In the genomic region with DNA sequence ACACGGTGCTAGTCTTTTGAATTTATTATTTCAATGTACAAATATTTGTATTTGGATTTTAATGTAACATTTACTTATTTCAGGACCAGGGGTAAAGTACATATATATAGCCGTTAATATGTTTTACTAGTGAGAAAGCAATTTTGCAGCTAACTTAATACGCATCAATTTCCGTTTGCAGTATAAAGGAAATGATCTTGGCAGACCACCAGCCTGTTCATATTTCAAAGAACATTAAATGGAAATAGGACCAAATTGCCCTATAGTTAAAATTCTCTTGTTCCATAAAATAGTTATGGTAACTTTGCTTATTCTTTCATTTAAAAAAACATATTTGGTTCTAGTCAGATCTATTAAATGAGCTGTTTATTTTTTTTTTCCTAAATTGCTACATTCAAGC, we compare ENCODE assay signal across 22 mouse cellular contexts. TPM values are rescaled to one million over a fixed set of nuclear protein-coding genes. Genes with fewer than 3 reads are reported as not detected.
DNase-seq lines count a peak whose midpoint lies in the region; ATAC-seq and TF ChIP-seq lines count a peak whose summit lies in the region.
"Had no signal": no experiment of that assay in that cellular context is flagged by ENCODE, and none has a peak within 500 bp of the region (broad histone marks: within the 10 kb centered on the region; RNA-seq: fewer than 3 reads in every experiment).

No protein-coding gene starts in this region.

- H3K4me2 ChIP-seq in kidney, postnatal 0 days (ENCODE audit: low read length), result no peak overlapping the region
- no peak overlapping the region for H3K4me2 ChIP-seq in limb, embryonic 14.5 days (replicated peaks; ENCODE audit: low read depth, low read length, severe bottlenecking)
- H3K4me2 ChIP-seq in lung, embryonic 14.5 days, result no peak overlapping the region

- no peaks in the 10 kb centered on the region for H3K9me3 ChIP-seq in kidney, postnatal 0 days (replicated peaks; ENCODE audit: low read length)
- no peaks in the 10 kb centered on the region for H3K9me3 ChIP-seq in limb, embryonic 14.5 days (ENCODE audit: control insufficient read depth, low read length)
- no peaks in the 10 kb centered on the region for H3K9me3 ChIP-seq in limb, embryonic 10.5 days (replicated peaks)
- H3K9me3 ChIP-seq in lung, embryonic 14.5 days (ENCODE audit: low read depth, low read length), result no peaks in the 10 kb centered on the region
- H3K9me3 ChIP-seq: G1E had no signal

- 54% methylated on average over 4 of the region's 4 CpGs for WGBS in kidney, postnatal 0 days
- WGBS in kidney, adult 2 months, result 56% methylated on average over 4 of the region's 4 CpGs
- WGBS in limb, embryonic 14.5 days, result 35% methylated on average over 4 of the region's 4 CpGs
- WGBS in limb, embryonic 10.5 days, result 91% methylated on average over 4 of the region's 4 CpGs
- WGBS in lung, embryonic 14.5 days, result 45% methylated on average over 4 of the region's 4 CpGs

- H3K27ac ChIP-seq in kidney, postnatal 0 days, result no peak overlapping the region
- H3K27ac ChIP-seq in kidney, adult 2 months (ENCODE audit: insufficient read depth, low read depth, low read length), result no peak overlapping the region
- H3K27ac ChIP-seq in limb, embryonic 14.5 days (replicated peaks; ENCODE audit: low read depth, low read length), result no peak overlapping the region
- no peak overlapping the region for H3K27ac ChIP-seq in limb, embryonic 10.5 days
- H3K27ac ChIP-seq in lung, embryonic 14.5 days (ENCODE audit: low read depth), result no peak overlapping the region

- no peaks in the 10 kb centered on the region for H3K4me1 ChIP-seq in kidney, postnatal 0 days (replicated peaks; ENCODE audit: insufficient read depth, low read length)
- no peaks in the 10 kb centered on the region for H3K4me1 ChIP-seq in kidney, adult 2 months (ENCODE audit: control insufficient read depth, insufficient read depth, low read length)
- no peaks in the 10 kb centered on the region; the same call in 1 of the 2 replicates for H3K4me1 ChIP-seq in limb, embryonic 14.5 days (ENCODE audit: control insufficient read depth, insufficient read depth, low read length)
- H3K4me1 ChIP-seq in limb, embryonic 10.5 days, result peaks cover 4% of the 10 kb centered on the region
- 0 out of 2 replicates have a peak, but pooled peaks cover 3% of the 10 kb centered on the region for H3K4me1 ChIP-seq in lung, embryonic 14.5 days (ENCODE audit: insufficient read depth)

- no peaks in the 10 kb centered on the region for H3K27me3 ChIP-seq in kidney, postnatal 0 days (ENCODE audit: insufficient read depth, low read length)
- H3K27me3 ChIP-seq in kidney, adult 2 months (replicated peaks; ENCODE audit: control insufficient read depth, insufficient read depth, low read length), result no peaks in the 10 kb centered on the region
- no peaks in the 10 kb centered on the region for H3K27me3 ChIP-seq in limb, embryonic 14.5 days (ENCODE audit: control insufficient read depth, insufficient read depth, low read length)
- no peaks in the 10 kb centered on the region for H3K27me3 ChIP-seq in limb, embryonic 10.5 days (ENCODE audit: low read depth, poor library complexity, severe bottlenecking)
- no peaks in the 10 kb centered on the region for H3K27me3 ChIP-seq in lung, embryonic 14.5 days (ENCODE audit: insufficient read depth, low read length)
- H3K27me3 ChIP-seq: CH12.LX, Patski had no signal

- no peak for TF ChIP-seq POLR2A in kidney, adult 2 months (IDR thresholded peaks at IDR 0.05; ENCODE audit: low read depth, low read length)
- no peak for TF ChIP-seq POLR2A in limb, embryonic 14.5 days (IDR thresholded peaks at IDR 0.05; ENCODE audit: borderline replicate concordance, extremely low read depth, insufficient read depth, insufficient read length)

- TF ChIP-seq CTCF in kidney, postnatal 0 days (IDR thresholded peaks at IDR 0.05; ENCODE audit: low read depth), result no peak
- TF ChIP-seq CTCF in kidney, adult 2 months (conservative IDR thresholded peaks at IDR 0.05; ENCODE audit: insufficient read depth, insufficient read length, low read depth, low read length), result no peak
- TF ChIP-seq CTCF in lung, embryonic 14.5 days (IDR thresholded peaks at IDR 0.05; ENCODE audit: low read depth), result no peak

- H3K36me3 ChIP-seq in kidney, postnatal 0 days (ENCODE audit: insufficient read depth, low read length), result no peaks in the 10 kb centered on the region
- H3K36me3 ChIP-seq in kidney, adult 2 months (ENCODE audit: control insufficient read depth, insufficient read depth, low read length), result no peaks in the 10 kb centered on the region
- no peaks in the 10 kb centered on the region for H3K36me3 ChIP-seq in limb, embryonic 14.5 days (ENCODE audit: control insufficient read depth, insufficient read depth, low read length)
- no peaks in the 10 kb centered on the region for H3K36me3 ChIP-seq in limb, embryonic 10.5 days
- H3K36me3 ChIP-seq in lung, embryonic 14.5 days (ENCODE audit: insufficient read depth), result no peaks in the 10 kb centered on the region
- H3K36me3 ChIP-seq: G1E had no signal

- peak; percentile 29 for DNase-seq in kidney, postnatal 0 days (ENCODE audit: low spot score)
- DNase-seq in kidney, adult 2 months, result no peak
- DNase-seq in limb, embryonic 14.5 days (ENCODE audit: low spot score), result peak; percentile 66
- no peak for DNase-seq in limb, embryonic 10.5 days (ENCODE audit: low spot score)
- peak; percentile 60 for DNase-seq in lung, embryonic 14.5 days
- no peak for DNase-seq in lung, adult 18-20 months
- DNase-seq: adrenal gland, adult 2 months; adrenal gland, adult 8-10 months; adrenal gland, postnatal 10 days; adrenal gland, postnatal 14 days; adrenal gland, postnatal 25 days; adrenal gland, postnatal 36 days; B cell, adult 2 months; cerebellum, adult 11 months; cerebellum, adult 11-12 months; cerebellum, adult 18-20 months had no signal

- no peak for ATAC-seq in kidney, postnatal 0 days (replicated peaks; ENCODE audit: low FRiP score, low read depth)
- no peak for ATAC-seq in limb, embryonic 14.5 days (ENCODE audit: low FRiP score, low read depth)
- no peak for ATAC-seq in lung, embryonic 14.5 days (ENCODE audit: insufficient read depth)
- ATAC-seq: activated CD4-positive, CD25-positive, alpha-beta regulatory T cell, adult 4 months; CD4-positive, CD25-positive, alpha-beta regulatory T cell, adult 4 months; Patski had no signal

- no peak overlapping the region for H3K4me3 ChIP-seq in kidney, postnatal 0 days (replicated peaks; ENCODE audit: low read depth, low read length)
- H3K4me3 ChIP-seq in kidney, adult 2 months (ENCODE audit: insufficient read depth, low read depth, low read length), result no peak overlapping the region
- no peak overlapping the region for H3K4me3 ChIP-seq in limb, embryonic 14.5 days (replicated peaks; ENCODE audit: low read length)
- H3K4me3 ChIP-seq in limb, embryonic 10.5 days, result no peak overlapping the region
- no peak overlapping the region for H3K4me3 ChIP-seq in lung, embryonic 14.5 days (ENCODE audit: low read depth, low read length)

- H3K9ac ChIP-seq in kidney, postnatal 0 days (ENCODE audit: low read depth, low read length), result no peak overlapping the region
- no peak overlapping the region for H3K9ac ChIP-seq in limb, embryonic 14.5 days (ENCODE audit: low read depth, low read length, severe bottlenecking)
- no peak overlapping the region for H3K9ac ChIP-seq in lung, embryonic 14.5 days

RNA-seq across cellular contexts. Expression of gene Scrg1, which starts 14.6 kb away (rescaled TPM):
- not detected in 2 replicates for polyA plus RNA-seq in kidney, postnatal 0 days (2015; fragmentation: Nextera tagmentation; extraction: Ambion mirVana)
- 0.68 and 1.2 TPM in 2 replicates for polyA plus RNA-seq in kidney, adult 2 months (2012; rRNA removed)
- 38.9 and 39.5 TPM in 2 replicates for polyA plus RNA-seq in limb, embryonic 14.5 days (2012; rRNA removed)
- 23.7 and 24.1 TPM in 2 replicates for polyA plus RNA-seq in limb, embryonic 14.5 days (2014; fragmentation: Nextera tagmentation; extraction: Ambion mirVana)
- not detected in 2 replicates for polyA plus RNA-seq in limb, embryonic 10.5 days (2016; fragmentation: Nextera tagmentation; extraction: Ambion mirVana)
- 0.46 and 0.95 TPM in 2 replicates for polyA plus RNA-seq in lung, embryonic 14.5 days (2014; fragmentation: Nextera tagmentation; extraction: Ambion mirVana)
- polyA plus RNA-seq: activated CD4-positive, CD25-positive, alpha-beta regulatory T cell, adult 4 months; adrenal gland, adult 2 months; C2C12; CD4-positive, CD25-positive, alpha-beta regulatory T cell, adult 4 months; G1E; Patski had no signal

RNA-seq across cellular contexts. Expression of gene Sap30, which starts 46.5 kb away (rescaled TPM):
- 25.8 and 35.4 TPM in 2 replicates for polyA plus RNA-seq in kidney, postnatal 0 days (2015; fragmentation: Nextera tagmentation; extraction: Ambion mirVana)
- 26.6 and 35.1 TPM in 2 replicates for polyA plus RNA-seq in kidney, adult 2 months (2012; rRNA removed)
- 27.7 and 32.6 TPM in 2 replicates for polyA plus RNA-seq in limb, embryonic 14.5 days (2012; rRNA removed)
- polyA plus RNA-seq in limb, embryonic 14.5 days (2014; fragmentation: Nextera tagmentation; extraction: Ambion mirVana), result 35.8 and 40.1 TPM in 2 replicates
- 76.5 and 82.9 TPM in 2 replicates for polyA plus RNA-seq in limb, embryonic 10.5 days (2016; fragmentation: Nextera tagmentation; extraction: Ambion mirVana)
- polyA plus RNA-seq in lung, embryonic 14.5 days (2014; fragmentation: Nextera tagmentation; extraction: Ambion mirVana), result 39.3 and 47.4 TPM in 2 replicates

Comparison
In these comparisons a context has a peak if more than half of its experiments do, and no peak if none do; other contexts are left out.
1. DNase-seq: peak in kidney, postnatal 0 days (single experiment), limb, embryonic 14.5 days (single experiment) and lung, embryonic 14.5 days (single experiment); none in kidney, adult 2 months (single experiment), limb, embryonic 10.5 days (single experiment) and lung, adult 18-20 months (0 of 2).
2. RNA of gene Scrg1, which starts 14.6 kb away (polyA plus RNA-seq): 23.7 to 39.5 TPM in limb, embryonic 14.5 days; 0.68 to 1.2 TPM in kidney, adult 2 months, 0.46 to 0.95 TPM in lung, embryonic 14.5 days, not detected in limb, embryonic 10.5 days and not detected in kidney, postnatal 0 days; every median in the first group is over 10 times any median in the second.